Mouse (Mus musculus): ENCODE measurements at regions not wholly inside any gene's neighbourhood (a gene's known extent, or its start where the extent isn't known, plus 50 kb on each side); places are given as distances from the start of the nearest gene placed in this dataset.

GRCm38 (mm10) chr13:71034926-71035687, 193.5 kb upstream of the Adamts16 start:
- no peak for DNase-seq (ENCODE audit: low read depth, low spot score)

GRCm38 (mm10) chr13:71008216-71008615, 166.6 kb upstream of the Adamts16 start:
- DNase-seq (ENCODE audit: low read depth, low spot score), result no peak

GRCm38 (mm10) chr13:71006117-71006516, 164.5 kb upstream of the Adamts16 start:
- DNase-seq (ENCODE audit: low read depth, low spot score), result peak; percentile 2

- no peak for DNase-seq (ENCODE audit: low read depth, low spot score)
Measured at GRCm38 (mm10) chr13:71003517-71003916, 161.9 kb upstream of the Adamts16 start.

GRCm38 (mm10) chr13:71001278-71001677, 159.7 kb upstream of the Adamts16 start:
- no peak for DNase-seq (ENCODE audit: low read depth, low spot score)

- no peak for DNase-seq (ENCODE audit: low read depth, low spot score)
Measured at GRCm38 (mm10) chr13:71000422-71001008, 158.9 kb upstream of the Adamts16 start.

GRCm38 (mm10) chr13:70993522-70993921, 151.9 kb upstream of the Adamts16 start:
- no peak for DNase-seq (ENCODE audit: low read depth, low spot score)

GRCm38 (mm10) chr13:70989999-70990645, 148.5 kb upstream of the Adamts16 start:
- DNase-seq (ENCODE audit: low read depth, low spot score), result no peak

- DNase-seq (ENCODE audit: low read depth, low spot score), result no peak
Measured at GRCm38 (mm10) chr13:70979344-70979743, 137.7 kb upstream of the Adamts16 start.

GRCm38 (mm10) chr13:70978547-70979307, 137.1 kb upstream of the Adamts16 start:
- no peak for DNase-seq (ENCODE audit: low read depth, low spot score)

GRCm38 (mm10) chr13:70969596-70969995, 128.0 kb upstream of the Adamts16 start:
- no peak for DNase-seq (ENCODE audit: low read depth, low spot score)

- no peak for DNase-seq (ENCODE audit: low read depth, low spot score)
Measured at GRCm38 (mm10) chr13:70967781-70968180, 126.2 kb upstream of the Adamts16 start.

GRCm38 (mm10) chr13:70963384-70963783, 121.8 kb upstream of the Adamts16 start:
- no peak for DNase-seq (ENCODE audit: low read depth, low spot score)

- no peak for DNase-seq (ENCODE audit: low read depth, low spot score)
Measured at GRCm38 (mm10) chr13:70934309-70935037, 92.9 kb upstream of the Adamts16 start.

- no peak for DNase-seq (ENCODE audit: low read depth, low spot score)
Measured at GRCm38 (mm10) chr13:70913834-70914233, 72.2 kb upstream of the Adamts16 start.

GRCm38 (mm10) chr13:70910934-70911333, 69.3 kb upstream of the Adamts16 start:
- DNase-seq (ENCODE audit: low read depth, low spot score), result no peak

- DNase-seq (ENCODE audit: low read depth, low spot score), result no peak
Measured at GRCm38 (mm10) chr13:70904834-70905233, 63.2 kb upstream of the Adamts16 start.

GRCm38 (mm10) chr13:70903831-70904230, 62.2 kb upstream of the Adamts16 start:
- no peak for DNase-seq (ENCODE audit: low read depth, low spot score)

- no peak for DNase-seq (ENCODE audit: low read depth, low spot score)
Measured at GRCm38 (mm10) chr13:70903150-70903549, 61.5 kb upstream of the Adamts16 start.

- DNase-seq (ENCODE audit: low read depth, low spot score), result no peak
Measured at GRCm38 (mm10) chr13:70902727-70903126, 61.1 kb upstream of the Adamts16 start.

- DNase-seq (ENCODE audit: low read depth, low spot score), result no peak
Measured at GRCm38 (mm10) chr13:70891634-70892033, 50.0 kb upstream of the Adamts16 start.
